Mouse (Mus musculus) stomach, embryonic 16.5 days (tissue): ENCODE measurements around the gene Ncapd3. TPM values are rescaled to one million over a fixed set of nuclear protein-coding genes. Genes with fewer than 3 reads are reported as not detected.

Experiments used
- ATAC-seq: fragments of 200-750 bp; cut with Nextera tagmentation; 2 replicates; pipeline ENCODE4 v1.8.0; 2017; ENCODE audit warnings: moderate number of reproducible peaks, moderate TSS enrichment; ENCODE audit not compliant: insufficient read depth, low FRiP score
- H3K27ac ChIP-seq: fragments of 300-500 bp; sonication (generic); 2 replicates; pipeline ENCODE4 v1.5.1; 2014; ENCODE audit warnings: low read length
- H3K27me3 ChIP-seq: fragments of 300-500 bp; sonication (generic); 2 replicates; pipeline ENCODE4 v1.6.1; 2014; ENCODE audit warnings: low read length, control low read depth, mixed read lengths; ENCODE audit not compliant: control insufficient read depth, insufficient read depth
- H3K36me3 ChIP-seq: fragments of 300-500 bp; sonication (generic); 2 replicates; pipeline ENCODE4 v1.6.1; 2014; ENCODE audit warnings: low read length; ENCODE audit not compliant: control insufficient read depth, insufficient read depth
- H3K4me1 ChIP-seq: fragments of 300-500 bp; sonication (generic); 2 replicates; pipeline ENCODE4 v1.6.1; 2014; ENCODE audit warnings: low read length, control low read depth, mixed read lengths; ENCODE audit not compliant: control insufficient read depth, insufficient read depth
- H3K4me2 ChIP-seq: fragments of 300-500 bp; sonication (generic); 2 replicates; pipeline ENCODE4 v1.6.1; 2014; ENCODE audit warnings: low read depth, low read length, mixed read lengths
- H3K4me3 ChIP-seq: fragments of 300-500 bp; sonication (generic); replicated peaks from 2 replicates; pipeline ENCODE4 v1.5.1; 2014; ENCODE audit warnings: mild to moderate bottlenecking, low read length
- H3K9ac ChIP-seq: fragments of 300-500 bp; sonication (generic); 2 replicates; pipeline ENCODE4 v1.6.1; 2014; ENCODE audit warnings: low read length
- H3K9me3 ChIP-seq: fragments of 300-500 bp; sonication (generic); replicated peaks from 2 replicates; pipeline ENCODE4 v1.6.1; 2016; ENCODE audit warnings: low read length, control low read depth; ENCODE audit not compliant: control insufficient read depth
- whole genome bisulfite sequencing: fragments of 180-500 bp; shearing (Covaris S2); extraction: QIAGEN DNeasy Blood & Tissue Kit; methylation state at CpG from one replicate; pipeline ENCODE4 v1.1.7; 2014; 5-methylcytosine and 5-hydroxymethylcytosine counted together
- polyA plus RNA-seq: library from polyadenylated mRNA; unstranded; fragments of >200 nt; fragmentation: Nextera tagmentation; extraction: Ambion mirVana; gene quantifications from 2 replicates; pipeline ENCODE4 v1.2.1, GENCODE M21; 2015

The Ncapd3 gene
- polyA plus RNA-seq, 1 experiment from 2014 or later, result 24.7 TPM

DNA sequence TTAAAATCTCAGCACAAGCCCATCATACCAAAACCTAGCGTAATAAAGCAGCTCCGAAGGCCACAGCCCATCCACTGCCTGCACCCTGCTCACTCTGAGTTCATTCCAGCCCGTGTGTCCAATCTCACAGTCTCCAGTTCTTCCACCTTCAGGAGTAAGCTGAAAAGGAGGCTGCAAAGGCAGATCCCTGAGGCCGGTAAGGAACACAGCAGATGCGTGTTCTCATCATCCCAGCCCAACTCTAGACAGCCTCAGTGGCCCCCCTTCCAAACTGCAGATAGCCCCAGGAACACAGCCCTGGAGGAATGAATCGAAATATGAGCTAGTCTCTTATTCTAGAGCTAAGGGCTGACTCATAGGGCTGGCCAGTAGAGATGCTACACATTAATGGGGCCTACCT lies 71.5 kb downstream of the Ncapd3 start:
- 83% methylated on average over 6 of the region's 6 CpGs for WGBS
- H3K4me1 ChIP-seq, result no peaks in the 10 kb centered on the region
- no peaks in the 10 kb centered on the region for H3K36me3 ChIP-seq
- no peaks in the 10 kb centered on the region for H3K9me3 ChIP-seq
- H3K4me2 ChIP-seq, result no peak overlapping the region
- no peak for ATAC-seq
- no peaks in the 10 kb centered on the region for H3K27me3 ChIP-seq
- H3K9ac ChIP-seq, result no peak overlapping the region
- no peak overlapping the region for H3K4me3 ChIP-seq
- no peak overlapping the region for H3K27ac ChIP-seq

DNA sequence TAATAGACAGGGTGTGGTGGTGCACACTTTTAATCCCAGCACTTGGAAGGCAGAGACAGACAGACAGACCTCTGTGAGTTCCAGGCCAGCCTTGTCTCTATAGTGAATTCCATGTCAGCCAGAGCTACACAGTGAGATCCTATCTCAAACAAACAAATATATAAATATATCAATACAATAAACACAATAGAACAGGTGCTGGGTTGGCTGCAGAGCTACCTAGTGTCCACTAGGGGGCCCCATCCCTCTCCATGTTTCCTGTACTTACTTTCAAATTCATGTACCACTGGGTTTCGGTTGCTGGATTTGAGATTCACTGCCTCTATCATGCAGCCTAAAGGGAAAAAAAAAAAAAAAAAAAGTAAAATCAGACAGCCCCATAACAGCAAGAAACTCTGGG lies 76.1 kb downstream of the Ncapd3 start:
- 45% methylated on average over 1 of the region's 1 CpGs for WGBS
- H3K4me2 ChIP-seq, result no peak overlapping the region
- H3K27ac ChIP-seq, result no peak overlapping the region
- H3K4me3 ChIP-seq, result no peak overlapping the region
- no peaks in the 10 kb centered on the region for H3K9me3 ChIP-seq
- H3K27me3 ChIP-seq, result no peaks in the 10 kb centered on the region
- no peak overlapping the region for H3K9ac ChIP-seq
- H3K4me1 ChIP-seq, result no peaks in the 10 kb centered on the region; the same call in 1 of the 2 replicates
- no peaks in the 10 kb centered on the region for H3K36me3 ChIP-seq
- no peak for ATAC-seq

DNA sequence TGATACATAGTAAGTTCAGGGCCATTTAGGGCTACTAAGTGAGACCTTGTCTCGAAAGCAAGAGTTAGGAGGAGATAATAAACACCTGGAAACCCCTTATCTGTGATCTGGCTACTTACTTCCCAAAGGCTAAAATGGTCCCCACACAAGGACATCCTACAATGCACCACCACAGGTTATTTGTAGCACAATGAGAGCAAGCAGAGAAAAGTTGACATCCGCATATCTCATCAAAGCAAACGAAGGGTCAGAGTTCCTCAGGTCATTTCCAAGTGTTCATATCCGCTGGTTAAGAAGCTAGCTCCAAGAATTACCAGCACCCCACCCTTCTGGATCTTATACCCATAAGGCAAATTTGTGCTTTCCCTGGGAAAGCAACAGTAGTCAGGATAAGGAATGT lies 78.5 kb downstream of the Ncapd3 start:
- Histone ChIP-seq H3K9ac (no peak overlapping the region), H3K27ac (no peak overlapping the region), H3K4me3 (no peak overlapping the region), H3K27me3 (no peaks in the 10 kb centered on the region), H3K4me1 (no peaks in the 10 kb centered on the region; the same call in 1 of the 2 replicates), H3K4me2 (no peak overlapping the region), H3K36me3 (no peaks in the 10 kb centered on the region), H3K9me3 (no peaks in the 10 kb centered on the region)
- WGBS, result 69% methylated on average over 4 of the region's 4 CpGs
- no peak for ATAC-seq

DNA sequence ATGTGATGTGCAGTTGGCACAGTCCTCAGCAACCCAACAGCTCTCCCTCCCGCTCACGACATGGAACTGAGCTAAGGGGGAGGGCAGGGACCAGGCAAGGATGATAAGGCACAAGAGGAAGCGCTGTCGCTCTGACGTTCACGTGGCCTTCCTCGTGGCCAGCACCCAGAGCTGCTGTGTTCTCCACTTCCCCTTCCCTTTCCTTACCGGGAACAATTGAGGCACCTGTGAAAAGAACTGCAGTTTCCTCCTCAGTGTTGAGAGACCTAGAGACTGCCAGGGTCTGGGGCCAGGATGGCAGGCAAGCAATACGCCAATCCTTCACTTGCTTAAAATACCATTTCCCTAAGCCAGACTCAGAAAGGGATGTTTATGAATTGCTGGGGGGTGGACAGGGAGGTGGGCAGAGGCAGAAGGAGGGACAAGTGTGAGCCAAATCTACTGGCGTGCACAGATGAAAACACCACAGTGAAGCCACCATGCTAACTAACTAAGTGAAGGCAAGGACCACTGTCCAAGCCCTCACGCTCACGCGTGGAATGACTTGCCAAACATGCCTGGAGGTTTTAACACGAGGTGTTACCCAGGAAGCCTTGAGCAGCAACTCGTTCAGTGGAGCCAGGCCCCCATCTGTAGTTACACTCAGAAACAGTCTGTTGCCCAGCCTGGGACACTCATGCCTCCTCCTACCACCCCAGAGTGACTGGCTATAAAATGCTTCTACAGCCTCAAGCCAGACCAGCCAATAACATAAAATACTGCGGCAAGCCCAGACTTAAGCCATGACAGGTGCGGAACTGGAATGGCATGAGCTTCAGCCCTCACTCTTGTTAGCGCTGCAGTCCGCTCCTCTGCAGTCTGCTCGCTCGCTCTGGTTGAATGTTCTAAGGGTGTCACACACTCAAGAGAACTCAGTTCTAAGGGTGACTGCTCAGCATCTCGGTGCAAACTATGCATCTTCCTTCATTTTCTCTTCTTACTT lies 79.8 kb downstream of the Ncapd3 start:
- Histone ChIP-seq H3K9me3 (no peaks in the 10 kb centered on the region), H3K27ac (peak overlapping the region; percentile 61), H3K9ac (0 out of 2 replicates have a peak overlapping the region, but pooled peaks have one; percentile 11), H3K36me3 (no peaks in the 10 kb centered on the region), H3K27me3 (no peaks in the 10 kb centered on the region), H3K4me1 (no peaks in the 10 kb centered on the region; the same call in 1 of the 2 replicates), H3K4me2 (no peak overlapping the region), H3K4me3 (no peak overlapping the region)
- WGBS, result 71% methylated on average over 22 of the region's 22 CpGs
- peak; percentile 49; the same call in 1 of the 2 replicates for ATAC-seq

DNA sequence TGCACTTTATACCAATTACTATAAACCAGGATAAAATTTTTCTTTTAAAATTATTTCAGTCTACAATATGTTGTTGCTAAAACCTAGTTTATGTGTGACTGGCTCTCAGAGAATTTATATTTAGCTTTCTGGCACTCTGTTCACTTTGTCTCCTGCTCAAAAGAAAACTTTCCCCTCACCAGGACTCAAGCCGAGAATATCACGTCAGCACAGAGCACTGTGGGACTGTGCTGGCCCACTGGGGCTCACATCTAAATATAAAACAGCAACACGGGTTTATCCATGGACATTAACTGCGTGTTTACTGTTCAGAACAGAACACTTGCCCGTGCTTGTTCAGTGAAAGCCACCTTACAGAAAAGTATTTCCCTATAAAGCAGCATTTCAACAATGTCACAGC lies 80.7 kb downstream of the Ncapd3 start:
- no peaks in the 10 kb centered on the region for H3K27me3 ChIP-seq
- no peaks in the 10 kb centered on the region for H3K36me3 ChIP-seq
- no peaks in the 10 kb centered on the region; the same call in 1 of the 2 replicates for H3K4me1 ChIP-seq
- H3K9me3 ChIP-seq, result no peaks in the 10 kb centered on the region
- H3K4me2 ChIP-seq, result no peak overlapping the region
- ATAC-seq, result peak; percentile 34; the same call in 1 of the 2 replicates
- WGBS, result 45% methylated on average over 5 of the region's 5 CpGs
- 0 out of 2 replicates have a peak overlapping the region, but pooled peaks have one; percentile 7 for H3K9ac ChIP-seq
- no peak overlapping the region for H3K4me3 ChIP-seq
- peak overlapping the region; percentile 12; the same call in 1 of the 2 replicates for H3K27ac ChIP-seq

DNA sequence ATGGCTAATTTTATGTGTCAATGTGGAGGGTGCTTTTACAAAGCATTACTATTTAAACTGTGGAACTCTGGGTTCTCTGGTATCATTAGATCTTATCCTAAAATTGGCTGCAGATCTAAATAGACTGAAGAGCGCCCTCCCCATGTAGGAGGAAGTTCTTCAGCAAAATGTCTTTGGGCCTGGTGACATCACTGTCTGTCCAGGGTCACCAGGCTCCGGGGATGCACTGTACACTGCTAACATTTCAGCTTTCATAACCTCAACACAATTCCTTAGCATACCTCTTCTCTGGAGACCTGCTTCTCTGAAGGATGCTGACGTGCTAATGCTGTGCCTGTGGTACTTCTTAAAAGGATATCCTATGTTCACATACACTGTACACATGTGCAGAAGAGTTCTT lies 81.8 kb downstream of the Ncapd3 start:
- no peak overlapping the region for H3K27ac ChIP-seq
- WGBS, result 85% methylated on average over 3 of the region's 3 CpGs

DNA sequence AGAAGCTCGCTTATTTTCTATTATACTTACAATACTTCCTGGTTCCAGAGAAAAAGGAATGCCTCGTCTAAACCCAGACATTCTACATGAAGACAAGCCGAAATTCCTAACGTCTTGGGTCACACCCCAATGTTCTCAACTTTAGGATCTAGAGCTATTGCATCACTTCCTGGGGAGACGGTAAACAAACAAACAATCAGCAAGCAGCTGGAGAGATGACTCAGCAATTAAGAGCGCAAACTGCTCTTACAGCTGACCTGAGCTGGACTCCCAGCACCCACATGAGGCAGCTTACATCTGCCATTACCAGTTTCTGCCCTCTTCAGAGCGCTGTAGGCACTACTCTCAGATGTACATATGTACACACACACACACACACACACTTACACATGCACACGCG lies 91.3 kb downstream of the Ncapd3 start:
- Histone ChIP-seq H3K27me3 (no peaks in the 10 kb centered on the region), H3K4me1 (no peaks in the 10 kb centered on the region), H3K9me3 (no peaks in the 10 kb centered on the region), H3K4me3 (no peak overlapping the region), H3K27ac (no peak overlapping the region), H3K4me2 (no peak overlapping the region), H3K36me3 (no peaks in the 10 kb centered on the region), H3K9ac (no peak overlapping the region)
- 78% methylated on average over 9 of the region's 9 CpGs for WGBS
- ATAC-seq, result no peak

More for the DNA sequence above, 81.8 kb downstream of the Ncapd3 start:
- no peaks in the 10 kb centered on the region for H3K36me3 ChIP-seq
- H3K9ac ChIP-seq, result no peak overlapping the region
- H3K4me3 ChIP-seq, result no peak overlapping the region
- no peak for ATAC-seq
- H3K4me1 ChIP-seq, result no peaks in the 10 kb centered on the region; the same call in 1 of the 2 replicates
- H3K27me3 ChIP-seq, result no peaks in the 10 kb centered on the region
- no peaks in the 10 kb centered on the region for H3K9me3 ChIP-seq
- no peak overlapping the region for H3K4me2 ChIP-seq

DNA sequence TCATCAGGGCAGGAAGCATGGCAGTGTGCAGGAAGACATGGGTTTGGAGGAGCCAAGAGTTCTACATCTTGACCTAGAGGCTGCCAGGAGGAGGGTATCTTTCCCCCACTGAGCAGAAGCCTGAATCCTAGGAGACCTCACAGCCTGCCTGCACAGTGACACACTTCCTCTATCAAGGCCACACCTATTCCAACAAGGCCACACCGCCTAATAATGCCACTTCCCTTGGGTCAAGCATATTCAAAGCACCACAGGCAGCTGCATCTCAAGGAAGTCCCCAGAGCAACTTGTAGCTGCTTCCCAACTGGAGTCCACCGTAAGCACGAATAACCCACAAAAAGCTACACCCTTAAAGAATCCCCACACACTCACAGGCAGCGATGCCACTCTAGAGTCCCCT lies 92.1 kb downstream of the Ncapd3 start:
- Histone ChIP-seq H3K4me1 (no peaks in the 10 kb centered on the region), H3K27me3 (no peaks in the 10 kb centered on the region), H3K9ac (no peak overlapping the region), H3K27ac (no peak overlapping the region), H3K9me3 (0 out of 2 replicates have a peak, but pooled peaks cover 5% of the 10 kb centered on the region), H3K36me3 (no peaks in the 10 kb centered on the region), H3K4me3 (no peak overlapping the region), H3K4me2 (no peak overlapping the region)
- WGBS, result 90% methylated on average over 4 of the region's 4 CpGs
- ATAC-seq, result no peak

DNA sequence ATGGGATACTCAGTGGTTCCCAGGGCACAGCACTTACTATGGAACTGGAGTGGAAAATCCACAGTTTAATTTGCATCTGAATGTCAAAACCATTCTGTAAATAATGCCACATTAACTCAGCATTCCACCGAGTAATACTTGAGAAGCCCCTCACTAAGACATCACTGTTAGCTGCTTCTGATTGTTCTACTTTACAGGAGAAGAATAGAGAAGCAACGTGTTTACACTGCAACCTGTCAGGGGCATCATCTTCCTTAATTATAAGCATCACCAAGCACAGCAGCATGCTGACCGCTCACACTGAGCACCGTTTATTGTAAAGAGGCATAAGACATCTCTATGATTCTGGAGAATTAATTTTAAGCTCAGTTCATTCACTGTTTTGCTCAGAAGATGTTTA lies 93.0 kb downstream of the Ncapd3 start:
- WGBS, result 72% methylated on average over 4 of the region's 4 CpGs
- Histone ChIP-seq H3K4me1 (no peaks in the 10 kb centered on the region), H3K9ac (no peak overlapping the region)

More for the DNA sequence above, 93.0 kb downstream of the Ncapd3 start:
- Histone ChIP-seq H3K4me3 (no peak overlapping the region), H3K27me3 (no peaks in the 10 kb centered on the region), H3K36me3 (no peaks in the 10 kb centered on the region), H3K9me3 (0 out of 2 replicates have a peak, but pooled peaks cover 5% of the 10 kb centered on the region), H3K27ac (no peak overlapping the region), H3K4me2 (no peak overlapping the region)
- ATAC-seq, result no peak
